Mouse (Mus musculus): Measurements from ENCODE around the gene Klk1. TPM values are rescaled to one million over a fixed set of nuclear protein-coding genes. Genes with fewer than 3 reads are reported as not detected.
"Not testable (repeated sequence)": the region's sequence is repeated elsewhere in the genome, so short reads cannot be mapped to it uniquely, and the experiment has no call there.

Klk1 gene
- polyA plus RNA-seq, 1 experiment from 2014 or later = 9.7 TPM

DNA sequence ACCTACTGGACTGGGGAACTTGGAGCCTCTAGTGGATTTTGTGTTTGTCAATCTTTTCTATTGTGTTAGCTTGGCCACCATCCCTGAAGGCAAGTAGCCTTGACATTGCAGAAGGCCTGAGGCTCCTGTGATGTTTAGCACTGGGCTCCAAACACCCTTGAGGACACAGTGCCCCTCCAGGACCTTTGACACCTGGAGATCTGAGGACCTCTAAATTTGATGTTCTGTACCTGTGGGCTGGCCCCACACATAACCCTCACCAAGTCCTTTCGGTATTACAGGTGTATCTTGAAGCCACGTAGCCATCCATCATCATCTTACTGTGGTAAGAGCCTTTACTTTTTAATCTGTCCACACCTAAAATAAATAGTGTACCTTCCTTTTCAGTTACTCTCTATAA, 22.8 kb downstream of the Klk1 start:
- Histone ChIP-seq H3K4me3 (ENCODE audit: low read depth, low read length) (no peak overlapping the region), H3K27ac (replicated peaks) (no peak overlapping the region), H3K27me3 (ENCODE audit: control insufficient read depth, insufficient read depth, low read length) (no peaks in the 10 kb centered on the region), H3K36me3 (ENCODE audit: control insufficient read depth, insufficient read depth, low read length) (no peaks in the 10 kb centered on the region; the same call in 1 of the 2 replicates), H3K4me2 (replicated peaks; ENCODE audit: low read depth) (peak overlapping the region; percentile 70), H3K4me1 (replicated peaks; ENCODE audit: control insufficient read depth, insufficient read depth) (no peaks in the 10 kb centered on the region; the same call in 1 of the 2 replicates), H3K9ac (ENCODE audit: low read length) (no peak overlapping the region), H3K9me3 (ENCODE audit: control insufficient read depth, low read length) (no peaks in the 10 kb centered on the region)
- WGBS = 66% methylated on average over 2 of the region's 2 CpGs
- ATAC-seq (ENCODE audit: low FRiP score, low TSS enrichment) (no peak), DNase-seq (ENCODE audit: low spot score) (no peak)
- TF ChIP-seq CTCF (IDR thresholded peaks at IDR 0.05; ENCODE audit: low read depth) = no peak

GRCm38 (mm10) chr7:44249248-44249647, 24.1 kb downstream of the Klk1 start:
- no peaks in the 10 kb centered on the region; the same call in 1 of the 2 replicates for H3K4me1 ChIP-seq (replicated peaks; ENCODE audit: control insufficient read depth, insufficient read depth)
- WGBS = 86% methylated on average over 4 of the region's 4 CpGs
- no peaks in the 10 kb centered on the region for H3K9me3 ChIP-seq (ENCODE audit: control insufficient read depth, low read length)
- no peak overlapping the region for H3K27ac ChIP-seq (replicated peaks)
- no peak overlapping the region for H3K4me2 ChIP-seq (replicated peaks; ENCODE audit: low read depth)
- no peak for TF ChIP-seq CTCF (IDR thresholded peaks at IDR 0.05; ENCODE audit: low read depth)
- no peaks in the 10 kb centered on the region; the same call in 1 of the 2 replicates for H3K36me3 ChIP-seq (ENCODE audit: control insufficient read depth, insufficient read depth, low read length)
- ATAC-seq (ENCODE audit: low FRiP score, low TSS enrichment) = no peak
- H3K4me3 ChIP-seq (ENCODE audit: low read depth, low read length) = no peak overlapping the region
- no peak overlapping the region for H3K9ac ChIP-seq (ENCODE audit: low read length)
- no peaks in the 10 kb centered on the region for H3K27me3 ChIP-seq (ENCODE audit: control insufficient read depth, insufficient read depth, low read length)
- no peak for DNase-seq (ENCODE audit: low spot score)

DNA sequence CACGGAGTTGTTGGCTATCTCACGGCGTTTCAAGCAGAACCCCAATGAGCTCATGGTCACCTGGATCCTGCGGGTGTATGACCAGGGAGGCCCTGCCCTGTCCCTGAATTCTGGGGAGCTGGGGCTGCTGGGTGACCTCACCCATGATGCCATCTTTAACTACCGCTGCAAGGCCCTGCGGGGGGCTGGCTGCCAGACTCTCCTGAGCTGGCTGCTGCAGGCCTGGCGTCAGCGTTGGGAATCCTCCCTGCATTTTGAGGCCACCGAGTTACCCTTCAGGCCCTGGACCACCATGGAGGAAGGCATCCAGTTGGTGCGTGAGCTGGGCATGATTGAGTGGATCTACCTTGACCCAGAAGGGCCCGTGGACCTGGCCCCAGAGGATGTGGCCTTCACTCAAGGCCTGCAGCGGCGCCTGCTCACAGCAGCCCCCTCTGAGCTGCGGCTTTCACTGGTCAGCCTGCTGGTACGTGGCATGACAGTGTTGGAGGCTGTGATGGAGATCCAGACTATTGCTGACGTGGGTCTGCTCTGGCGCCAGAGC, 25.6 kb downstream of the Klk1 start:
- not testable (repeated sequence) for ATAC-seq (ENCODE audit: low FRiP score, low TSS enrichment); H3K9me3 ChIP-seq (ENCODE audit: control insufficient read depth, low read length); H3K27ac ChIP-seq (replicated peaks); H3K27me3 ChIP-seq (ENCODE audit: control insufficient read depth, insufficient read depth, low read length); H3K36me3 ChIP-seq (ENCODE audit: control insufficient read depth, insufficient read depth, low read length); H3K9ac ChIP-seq (ENCODE audit: low read length); DNase-seq (ENCODE audit: low spot score); H3K4me1 ChIP-seq (replicated peaks; ENCODE audit: control insufficient read depth, insufficient read depth); H3K4me2 ChIP-seq (replicated peaks; ENCODE audit: low read depth); H3K4me3 ChIP-seq (ENCODE audit: low read depth, low read length)
- 88% methylated on average over 17 of the region's 17 CpGs for WGBS

GRCm38 (mm10) chr7:44253023-44253616, 28.0 kb downstream of the Klk1 start:
- no peak overlapping the region for H3K4me2 ChIP-seq (replicated peaks; ENCODE audit: low read depth)
- no peaks in the 10 kb centered on the region for H3K4me1 ChIP-seq (replicated peaks; ENCODE audit: control insufficient read depth, insufficient read depth)
- no peak for ATAC-seq (ENCODE audit: low FRiP score, low TSS enrichment)
- 0 out of 2 replicates have a peak overlapping the region, but pooled peaks have one; percentile 23 for H3K9ac ChIP-seq (ENCODE audit: low read length)
- no peaks in the 10 kb centered on the region for H3K9me3 ChIP-seq (ENCODE audit: control insufficient read depth, low read length)
- WGBS = 60% methylated on average over 15 of the region's 15 CpGs
- DNase-seq (ENCODE audit: low spot score) = no peak
- H3K27ac ChIP-seq (replicated peaks) = no peak overlapping the region
- H3K36me3 ChIP-seq (ENCODE audit: control insufficient read depth, insufficient read depth, low read length) = no peaks in the 10 kb centered on the region; the same call in 1 of the 2 replicates
- no peaks in the 10 kb centered on the region; the same call in 1 of the 2 replicates for H3K27me3 ChIP-seq (ENCODE audit: control insufficient read depth, insufficient read depth, low read length)
- TF ChIP-seq EP300 (optimal IDR thresholded peaks at IDR 0.05) (no peak), CTCF (IDR thresholded peaks at IDR 0.05; ENCODE audit: low read depth) (peak; percentile 22; the same call in 1 of the 2 replicates)
- H3K4me3 ChIP-seq (ENCODE audit: low read depth, low read length) = no peak overlapping the region

DNA sequence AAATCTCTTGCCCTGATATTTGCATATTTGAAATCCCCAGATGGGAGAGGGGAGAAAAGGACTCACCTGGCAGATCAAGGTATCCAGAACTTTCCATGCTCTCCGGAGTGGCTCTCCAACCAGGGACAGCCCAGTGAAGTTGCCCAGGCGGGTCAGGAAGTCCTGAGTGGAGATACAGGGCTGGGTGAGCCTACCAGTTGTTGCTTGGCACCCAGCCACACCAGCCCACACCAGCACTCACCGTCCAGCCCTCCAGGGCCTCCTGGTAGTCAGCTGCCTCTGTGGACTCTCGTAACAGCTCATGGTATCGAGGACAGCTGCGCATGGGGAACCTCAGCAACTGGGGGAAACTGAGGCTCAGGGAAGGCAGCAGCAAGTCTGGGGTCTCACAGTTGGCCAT, 29.8 kb downstream of the Klk1 start:
- 56% methylated on average over 6 of the region's 6 CpGs for WGBS
- H3K4me2 ChIP-seq (replicated peaks; ENCODE audit: low read depth) = no peak overlapping the region
- no peaks in the 10 kb centered on the region; the same call in 1 of the 2 replicates for H3K36me3 ChIP-seq (ENCODE audit: control insufficient read depth, insufficient read depth, low read length)
- DNase-seq (ENCODE audit: low spot score) = no peak
- H3K27me3 ChIP-seq (ENCODE audit: control insufficient read depth, insufficient read depth, low read length) = no peaks in the 10 kb centered on the region; the same call in 1 of the 2 replicates
- no peaks in the 10 kb centered on the region for H3K4me1 ChIP-seq (replicated peaks; ENCODE audit: control insufficient read depth, insufficient read depth)
- TF ChIP-seq EP300 (optimal IDR thresholded peaks at IDR 0.05) (no peak), CTCF (IDR thresholded peaks at IDR 0.05; ENCODE audit: low read depth) (no peak)
- no peak overlapping the region for H3K9ac ChIP-seq (ENCODE audit: low read length)
- no peaks in the 10 kb centered on the region for H3K9me3 ChIP-seq (ENCODE audit: control insufficient read depth, low read length)
- no peak overlapping the region for H3K27ac ChIP-seq (replicated peaks)
- no peak for ATAC-seq (ENCODE audit: low FRiP score, low TSS enrichment)
- H3K4me3 ChIP-seq (ENCODE audit: low read depth, low read length) = no peak overlapping the region

GRCm38 (mm10) chr7:44257278-44257677, 32.1 kb downstream of the Klk1 start, which contains the start of gene Acp4:
Gene Acp4 (minus strand): TSS chr7:44257378.
- no peaks in the 10 kb centered on the region for H3K36me3 ChIP-seq (ENCODE audit: control insufficient read depth, insufficient read depth, low read length)
- WGBS = 83% methylated on average over 4 of the region's 4 CpGs
- H3K27ac ChIP-seq (replicated peaks) = no peak within 1 kb of the TSS
- H3K27me3 ChIP-seq (ENCODE audit: control insufficient read depth, insufficient read depth, low read length) = no peaks in the 10 kb centered on the region; the same call in 1 of the 2 replicates
- H3K9ac ChIP-seq (ENCODE audit: low read length) = no peak within 1 kb of the TSS
- no peaks in the 10 kb centered on the region for H3K9me3 ChIP-seq (ENCODE audit: control insufficient read depth, low read length)
- ATAC-seq (ENCODE audit: low FRiP score, low TSS enrichment) (no peak), DNase-seq (ENCODE audit: low spot score) (no peak)
- H3K4me3 ChIP-seq (ENCODE audit: low read depth, low read length) = no peak within 1 kb of the TSS
- H3K4me1 ChIP-seq (replicated peaks; ENCODE audit: control insufficient read depth, insufficient read depth) = no peaks in the 10 kb centered on the region
- TF ChIP-seq EP300 (optimal IDR thresholded peaks at IDR 0.05) (no peak), CTCF (IDR thresholded peaks at IDR 0.05; ENCODE audit: low read depth) (no peak)
- no peak within 1 kb of the TSS for H3K4me2 ChIP-seq (replicated peaks; ENCODE audit: low read depth)
